Mouse (Mus musculus): ENCODE data around the gene Zbtb45. TPM values are rescaled to one million over a fixed set of nuclear protein-coding genes. Genes with fewer than 3 reads are reported as not detected.

Gene Zbtb45
- polyA plus RNA-seq, 1 experiment = 78.8 TPM

DNA sequence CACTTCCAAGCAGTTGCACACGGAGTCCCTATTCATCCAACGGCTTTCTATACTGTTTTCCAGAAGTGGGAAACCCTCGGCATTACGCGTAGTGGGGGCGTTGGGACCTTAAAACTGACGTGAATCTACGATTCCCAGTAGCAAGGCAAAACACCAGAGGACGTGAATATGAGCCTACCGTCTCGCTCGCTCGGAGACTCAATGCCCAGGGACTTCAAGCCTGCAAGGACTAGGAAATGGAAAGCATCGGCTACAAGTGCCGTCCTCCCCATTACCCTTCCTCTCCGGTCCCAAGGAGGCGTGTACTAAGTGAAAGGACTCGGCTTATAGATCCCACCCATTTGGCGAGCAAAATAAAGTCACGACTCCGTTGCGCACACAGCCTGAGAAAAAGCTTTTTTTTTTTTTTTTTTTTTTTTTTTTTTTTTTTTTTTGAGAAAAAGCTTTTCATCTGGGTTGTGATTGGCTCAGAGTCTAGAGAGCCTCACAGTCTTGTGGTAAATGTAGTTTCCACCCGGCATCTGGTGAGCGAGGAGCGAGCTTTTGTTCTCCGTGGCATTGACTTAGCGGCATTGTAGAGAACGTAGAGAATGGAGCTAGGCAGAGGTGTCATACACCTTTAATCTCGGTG, 48.2 kb downstream of the Zbtb45 start:
- Histone ChIP-seq H3K4me1 (replicated peaks; ENCODE audit: control insufficient read depth, insufficient read depth, low read length) (peaks cover 18% of the 10 kb centered on the region), H3K4me3 (ENCODE audit: control insufficient read depth, insufficient read depth, low read length) (peak overlapping the region; percentile 84), H3K27ac (ENCODE audit: control insufficient read depth, insufficient read depth, low read length) (peak overlapping the region; percentile 91), H3K27me3 (ENCODE audit: control insufficient read depth, insufficient read depth, low read length) (no peaks in the 10 kb centered on the region), H3K36me3 (ENCODE audit: control insufficient read depth, insufficient read depth, low read length) (no peaks in the 10 kb centered on the region)
- TF ChIP-seq CTCF (IDR thresholded peaks at IDR 0.05; ENCODE audit: borderline replicate concordance, control insufficient read depth, extremely low read depth, insufficient read depth, low read length, poor library complexity) (no peak), POLR2A (IDR thresholded peaks at IDR 0.05; ENCODE audit: control insufficient read depth, extremely low read depth, insufficient read depth, low read length, poor library complexity) (no peak)
- WGBS = under 1% methylated on average over 29 of the region's 29 CpGs
- peak; percentile 69 for DNase-seq

DNA sequence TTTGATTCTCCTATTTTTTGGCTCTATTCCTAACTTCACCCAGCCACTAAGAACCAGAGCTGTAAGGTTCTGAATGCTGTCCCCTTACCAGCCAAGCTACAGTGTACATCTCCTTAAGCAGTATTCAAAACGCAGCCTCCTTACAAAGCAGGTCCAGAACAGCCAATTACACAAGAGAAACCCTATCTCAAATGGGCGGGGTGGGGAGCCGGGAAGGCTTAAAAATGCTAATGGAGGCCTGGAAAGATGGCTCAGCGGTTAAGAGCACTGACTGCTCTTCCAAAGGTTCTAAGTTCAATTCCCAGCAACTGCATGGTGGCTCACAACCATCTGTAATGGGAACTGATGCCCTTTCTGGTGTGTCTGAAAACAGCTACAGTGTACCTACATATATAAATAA, 50.1 kb downstream of the Zbtb45 start:
- Histone ChIP-seq H3K4me1 (replicated peaks; ENCODE audit: control insufficient read depth, insufficient read depth, low read length) (peaks cover 8% of the 10 kb centered on the region; the same call in 1 of the 2 replicates), H3K4me3 (ENCODE audit: control insufficient read depth, insufficient read depth, low read length) (no peak overlapping the region), H3K27ac (ENCODE audit: control insufficient read depth, insufficient read depth, low read length) (no peak overlapping the region), H3K27me3 (ENCODE audit: control insufficient read depth, insufficient read depth, low read length) (no peaks in the 10 kb centered on the region), H3K36me3 (ENCODE audit: control insufficient read depth, insufficient read depth, low read length) (no peaks in the 10 kb centered on the region)
- no peak for TF ChIP-seq CTCF (IDR thresholded peaks at IDR 0.05; ENCODE audit: borderline replicate concordance, control insufficient read depth, extremely low read depth, insufficient read depth, low read length, poor library complexity)
- no peak for TF ChIP-seq POLR2A (IDR thresholded peaks at IDR 0.05; ENCODE audit: control insufficient read depth, extremely low read depth, insufficient read depth, low read length, poor library complexity)
- DNase-seq = no peak
- 91% methylated on average over 4 of the region's 4 CpGs for WGBS

DNA sequence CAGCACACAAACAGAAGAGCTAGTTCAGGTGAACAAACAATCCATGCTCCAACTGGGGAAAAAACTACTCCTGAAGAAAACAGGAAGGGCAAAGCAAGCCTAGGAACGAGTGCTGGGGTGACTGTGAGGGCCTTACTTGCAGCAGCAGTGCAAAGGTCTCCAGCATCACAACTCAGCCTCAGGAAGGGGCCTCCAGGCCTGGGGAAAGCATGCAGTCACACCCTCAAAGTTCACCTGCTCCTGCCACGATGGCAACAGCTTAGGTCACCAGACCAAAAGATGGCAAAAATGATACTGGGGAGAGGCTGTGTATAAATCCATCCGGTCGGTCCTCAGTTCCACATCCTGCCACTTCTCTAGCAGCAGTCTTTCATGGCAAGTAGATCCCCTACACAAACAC, 50.9 kb downstream of the Zbtb45 start:
- H3K36me3 ChIP-seq (ENCODE audit: control insufficient read depth, insufficient read depth, low read length) = no peaks in the 10 kb centered on the region
- DNase-seq = no peak
- no peak for TF ChIP-seq POLR2A (IDR thresholded peaks at IDR 0.05; ENCODE audit: control insufficient read depth, extremely low read depth, insufficient read depth, low read length, poor library complexity)
- TF ChIP-seq CTCF (IDR thresholded peaks at IDR 0.05; ENCODE audit: borderline replicate concordance, control insufficient read depth, extremely low read depth, insufficient read depth, low read length, poor library complexity) = no peak
- peaks cover 8% of the 10 kb centered on the region; the same call in 1 of the 2 replicates for H3K4me1 ChIP-seq (replicated peaks; ENCODE audit: control insufficient read depth, insufficient read depth, low read length)
- H3K27ac ChIP-seq (ENCODE audit: control insufficient read depth, insufficient read depth, low read length) = no peak overlapping the region
- 79% methylated on average over 4 of the region's 4 CpGs for WGBS
- no peaks in the 10 kb centered on the region for H3K27me3 ChIP-seq (ENCODE audit: control insufficient read depth, insufficient read depth, low read length)
- no peak overlapping the region for H3K4me3 ChIP-seq (ENCODE audit: control insufficient read depth, insufficient read depth, low read length)

DNA sequence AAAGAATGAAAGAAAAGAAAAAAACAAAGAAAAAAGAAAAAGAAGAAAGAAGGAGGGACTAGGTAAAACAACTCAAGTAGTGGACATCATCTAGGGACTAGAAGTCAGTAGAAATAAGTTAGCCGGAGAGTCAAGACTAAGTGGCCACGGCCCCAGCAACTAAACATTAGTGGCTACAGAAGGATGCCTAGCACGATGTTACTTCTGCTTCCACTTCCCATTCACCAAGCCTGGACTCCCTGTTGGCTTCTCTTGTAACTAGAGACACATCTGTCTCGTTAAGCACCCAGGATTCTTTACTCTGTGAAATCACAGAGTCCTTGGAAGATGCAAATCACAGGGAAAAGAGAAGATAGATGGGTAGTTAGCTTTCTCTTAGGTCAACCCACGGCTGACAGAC, 52.3 kb downstream of the Zbtb45 start:
- Histone ChIP-seq H3K27ac (ENCODE audit: control insufficient read depth, insufficient read depth, low read length) (no peak overlapping the region), H3K27me3 (ENCODE audit: control insufficient read depth, insufficient read depth, low read length) (no peaks in the 10 kb centered on the region), H3K4me3 (ENCODE audit: control insufficient read depth, insufficient read depth, low read length) (no peak overlapping the region), H3K4me1 (replicated peaks; ENCODE audit: control insufficient read depth, insufficient read depth, low read length) (peaks cover 7% of the 10 kb centered on the region; the same call in 1 of the 2 replicates), H3K36me3 (ENCODE audit: control insufficient read depth, insufficient read depth, low read length) (no peaks in the 10 kb centered on the region)
- 80% methylated on average over 5 of the region's 5 CpGs for WGBS
- TF ChIP-seq CTCF (IDR thresholded peaks at IDR 0.05; ENCODE audit: borderline replicate concordance, control insufficient read depth, extremely low read depth, insufficient read depth, low read length, poor library complexity) (no peak), POLR2A (IDR thresholded peaks at IDR 0.05; ENCODE audit: control insufficient read depth, extremely low read depth, insufficient read depth, low read length, poor library complexity) (no peak)
- DNase-seq = no peak

DNA sequence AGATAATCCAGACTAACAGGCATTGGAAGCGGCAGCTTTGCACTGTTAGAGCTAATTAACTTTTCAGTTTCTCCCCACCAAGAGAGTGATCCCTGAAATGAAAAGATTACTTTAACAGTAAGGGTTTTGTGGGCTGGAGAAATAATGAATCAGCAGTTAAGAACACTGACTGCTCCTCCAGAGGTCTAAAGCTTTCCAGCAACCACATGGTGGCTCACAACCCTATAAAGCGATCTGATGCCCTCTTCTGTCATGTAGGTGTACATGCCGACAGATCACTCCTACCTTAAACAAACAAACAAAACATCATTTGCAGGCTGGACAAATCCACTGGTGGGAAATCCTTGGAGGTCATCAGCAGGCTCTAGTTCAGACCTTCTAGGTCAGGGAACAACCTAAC, 54.9 kb downstream of the Zbtb45 start:
- 25% methylated on average over 3 of the region's 3 CpGs for WGBS
- DNase-seq = no peak
- no peaks in the 10 kb centered on the region for H3K27me3 ChIP-seq (ENCODE audit: control insufficient read depth, insufficient read depth, low read length)
- peaks cover 4% of the 10 kb centered on the region; the same call in 1 of the 2 replicates for H3K4me1 ChIP-seq (replicated peaks; ENCODE audit: control insufficient read depth, insufficient read depth, low read length)
- no peak overlapping the region for H3K27ac ChIP-seq (ENCODE audit: control insufficient read depth, insufficient read depth, low read length)
- TF ChIP-seq POLR2A (IDR thresholded peaks at IDR 0.05; ENCODE audit: control insufficient read depth, extremely low read depth, insufficient read depth, low read length, poor library complexity) (no peak), CTCF (IDR thresholded peaks at IDR 0.05; ENCODE audit: borderline replicate concordance, control insufficient read depth, extremely low read depth, insufficient read depth, low read length, poor library complexity) (no peak)
- no peak overlapping the region for H3K4me3 ChIP-seq (ENCODE audit: control insufficient read depth, insufficient read depth, low read length)
- no peaks in the 10 kb centered on the region for H3K36me3 ChIP-seq (ENCODE audit: control insufficient read depth, insufficient read depth, low read length)

Other genes with a start within 250 kb of the Zbtb45 start
- 2.7 and 2.9 TPM in 2 replicates for gene Zscan18, start 206.4 kb downstream of the Zbtb45 start, polyA plus RNA-seq (2012; rRNA removed)
- 4.1 and 4.2 TPM in 2 replicates for gene Zfp329, start 191.2 kb downstream of the Zbtb45 start, polyA plus RNA-seq (2012; rRNA removed)
- gene Zfp110, start 175.3 kb downstream of the Zbtb45 start, polyA plus RNA-seq (2012; rRNA removed) = 16.9 and 17.6 TPM in 2 replicates
- gene Zfp128, start 128.9 kb downstream of the Zbtb45 start, polyA plus RNA-seq (2012; rRNA removed) = 1.7 and 2.2 TPM in 2 replicates
- 14.3 and 14.9 TPM in 2 replicates for gene Zscan22, start 112.2 kb downstream of the Zbtb45 start, polyA plus RNA-seq (2012; rRNA removed)
- 2,545 and 2,907 TPM in 2 replicates for gene Rps5, start 87.7 kb downstream of the Zbtb45 start, polyA plus RNA-seq (2012; rRNA removed)
- 1.0 and 1.8 TPM in 2 replicates for gene Rnf225, start 82.6 kb downstream of the Zbtb45 start, polyA plus RNA-seq (2012; rRNA removed)
- 8.7 and 9.3 TPM in 2 replicates for gene Zfp324, start 44.2 kb downstream of the Zbtb45 start, polyA plus RNA-seq (2012; rRNA removed)
- gene Zfp446, start 32.2 kb downstream of the Zbtb45 start, polyA plus RNA-seq (2012; rRNA removed) = 10.8 and 11.4 TPM in 2 replicates
- 0.89 and 3.0 TPM in 2 replicates for gene Slc27a5, start 11.8 kb downstream of the Zbtb45 start, polyA plus RNA-seq (2012; rRNA removed)
- 902 and 905 TPM in 2 replicates for gene Trim28, start 10.9 kb downstream of the Zbtb45 start, polyA plus RNA-seq (2012; rRNA removed)
- 65.6 and 65.7 TPM in 2 replicates for gene Chmp2a, start 24.8 kb upstream of the Zbtb45 start, polyA plus RNA-seq (2012; rRNA removed)
- 236 and 244 TPM in 2 replicates for gene Ube2m, start 28.2 kb upstream of the Zbtb45 start, polyA plus RNA-seq (2012; rRNA removed)
- 3.5 and 4.5 TPM in 2 replicates for gene Mzf1, start 44.7 kb upstream of the Zbtb45 start, polyA plus RNA-seq (2012; rRNA removed)
- not detected in 2 replicates for gene Vmn1r85, start 85.1 kb upstream of the Zbtb45 start, polyA plus RNA-seq (2012; rRNA removed)
- not detected in 2 replicates for gene Vmn1r86, start 109.9 kb upstream of the Zbtb45 start, polyA plus RNA-seq (2012; rRNA removed)
- not detected in 2 replicates for gene Vmn1r87, start 130.1 kb upstream of the Zbtb45 start, polyA plus RNA-seq (2012; rRNA removed)
- not detected in 2 replicates for gene Vmn1r88, start 149.5 kb upstream of the Zbtb45 start, polyA plus RNA-seq (2012; rRNA removed)
- not detected in 2 replicates for gene Vmn1r89, start 203.0 kb upstream of the Zbtb45 start, polyA plus RNA-seq (2012; rRNA removed)

Data from thymus, adult 2 months (tissue).